Mouse (Mus musculus): ENCODE measurements at regions not wholly inside any gene's neighbourhood (a gene's known extent, or its start where the extent isn't known, plus 50 kb on each side); places are given as distances from the start of the nearest gene placed in this dataset.

GRCm38 (mm10) chr8:66771111-66771510, 74.1 kb downstream of the Npy1r start:
- WGBS, result 62% methylated on average over 4 of the region's 4 CpGs
- Histone ChIP-seq H3K4me1 (ENCODE audit: insufficient read depth) (no peaks in the 10 kb centered on the region), H3K27ac (ENCODE audit: low read depth) (no peak overlapping the region), H3K9me3 (ENCODE audit: low read depth, low read length) (no peaks in the 10 kb centered on the region), H3K9ac (no peak overlapping the region), H3K4me2 (no peak overlapping the region), H3K27me3 (ENCODE audit: insufficient read depth, low read length) (no peaks in the 10 kb centered on the region), H3K4me3 (ENCODE audit: low read depth, low read length) (no peak overlapping the region), H3K36me3 (ENCODE audit: insufficient read depth) (no peaks in the 10 kb centered on the region)
- TF ChIP-seq CTCF (IDR thresholded peaks at IDR 0.05; ENCODE audit: low read depth), result no peak
- no peak for ATAC-seq (ENCODE audit: insufficient read depth)
- no peak for DNase-seq

- Histone ChIP-seq H3K9me3 (ENCODE audit: low read depth, low read length) (no peaks in the 10 kb centered on the region), H3K4me2 (no peak overlapping the region), H3K9ac (no peak overlapping the region), H3K36me3 (ENCODE audit: insufficient read depth) (no peaks in the 10 kb centered on the region), H3K4me3 (ENCODE audit: low read depth, low read length) (no peak overlapping the region), H3K4me1 (ENCODE audit: insufficient read depth) (no peaks in the 10 kb centered on the region; the same call in 1 of the 2 replicates), H3K27ac (ENCODE audit: low read depth) (no peak overlapping the region), H3K27me3 (ENCODE audit: insufficient read depth, low read length) (no peaks in the 10 kb centered on the region)
- DNase-seq (peak; percentile 40), ATAC-seq (ENCODE audit: insufficient read depth) (no peak)
- WGBS, result 62% methylated on average over 4 of the region's 4 CpGs
- no peak for TF ChIP-seq CTCF (IDR thresholded peaks at IDR 0.05; ENCODE audit: low read depth)
These were observed 75.7 kb downstream of the Npy1r start for GRCm38 (mm10) chr8:66772653-66773052.

GRCm38 (mm10) chr8:66777115-66777877, 80.3 kb downstream of the Npy1r start:
- peak; percentile 92 for ATAC-seq (ENCODE audit: insufficient read depth)
- peak overlapping the region; percentile 24; the same call in 1 of the 2 replicates for H3K27ac ChIP-seq (ENCODE audit: low read depth)

GRCm38 (mm10) chr8:66779622-66780021, 80.4 kb upstream of the Naf1 start:
- Histone ChIP-seq H3K4me1 (ENCODE audit: insufficient read depth) (no peaks in the 10 kb centered on the region; the same call in 1 of the 2 replicates), H3K9ac (no peak overlapping the region), H3K4me3 (ENCODE audit: low read depth, low read length) (no peak overlapping the region), H3K36me3 (ENCODE audit: insufficient read depth) (no peaks in the 10 kb centered on the region), H3K9me3 (ENCODE audit: low read depth, low read length) (no peaks in the 10 kb centered on the region), H3K27me3 (ENCODE audit: insufficient read depth, low read length) (no peaks in the 10 kb centered on the region), H3K27ac (ENCODE audit: low read depth) (no peak overlapping the region), H3K4me2 (no peak overlapping the region)
- ATAC-seq (ENCODE audit: insufficient read depth) (no peak), DNase-seq (no peak)
- 93% methylated on average over 1 of the region's 1 CpGs for WGBS
- TF ChIP-seq CTCF (IDR thresholded peaks at IDR 0.05; ENCODE audit: low read depth), result no peak

More at GRCm38 (mm10) chr8:66777115-66777877, 80.3 kb downstream of the Npy1r start:
- no peaks in the 10 kb centered on the region for H3K9me3 ChIP-seq (ENCODE audit: low read depth, low read length)
- H3K9ac ChIP-seq, result no peak overlapping the region
- H3K36me3 ChIP-seq (ENCODE audit: insufficient read depth), result no peaks in the 10 kb centered on the region
- no peaks in the 10 kb centered on the region; the same call in 1 of the 2 replicates for H3K4me1 ChIP-seq (ENCODE audit: insufficient read depth)
- WGBS, result 26% methylated on average over 14 of the region's 14 CpGs
- no peaks in the 10 kb centered on the region for H3K27me3 ChIP-seq (ENCODE audit: insufficient read depth, low read length)
- H3K4me2 ChIP-seq, result peak overlapping the region; percentile 27
- peak; percentile 82 for DNase-seq
- TF ChIP-seq CTCF (IDR thresholded peaks at IDR 0.05; ENCODE audit: low read depth), result no peak
- no peak overlapping the region for H3K4me3 ChIP-seq (ENCODE audit: low read depth, low read length)

GRCm38 (mm10) chr8:66782656-66783055, 77.4 kb upstream of the Naf1 start:
- Histone ChIP-seq H3K27me3 (ENCODE audit: insufficient read depth, low read length) (no peaks in the 10 kb centered on the region), H3K4me3 (ENCODE audit: low read depth, low read length) (no peak overlapping the region), H3K27ac (ENCODE audit: low read depth) (no peak overlapping the region), H3K9ac (no peak overlapping the region), H3K4me2 (no peak overlapping the region), H3K9me3 (ENCODE audit: low read depth, low read length) (no peaks in the 10 kb centered on the region), H3K4me1 (ENCODE audit: insufficient read depth) (no peaks in the 10 kb centered on the region), H3K36me3 (ENCODE audit: insufficient read depth) (no peaks in the 10 kb centered on the region)
- ATAC-seq (ENCODE audit: insufficient read depth) (no peak), DNase-seq (no peak)
- TF ChIP-seq CTCF (IDR thresholded peaks at IDR 0.05; ENCODE audit: low read depth), result no peak
- WGBS, result 60% methylated on average over 2 of the region's 2 CpGs

GRCm38 (mm10) chr8:66785996-66786395, 74.0 kb upstream of the Naf1 start:
- DNase-seq (no peak), ATAC-seq (ENCODE audit: insufficient read depth) (no peak)
- 50% methylated on average over 3 of the region's 3 CpGs for WGBS
- Histone ChIP-seq H3K9ac (no peak overlapping the region), H3K9me3 (ENCODE audit: low read depth, low read length) (no peaks in the 10 kb centered on the region), H3K4me3 (ENCODE audit: low read depth, low read length) (no peak overlapping the region), H3K27me3 (ENCODE audit: insufficient read depth, low read length) (no peaks in the 10 kb centered on the region), H3K27ac (ENCODE audit: low read depth) (no peak overlapping the region), H3K4me2 (no peak overlapping the region), H3K36me3 (ENCODE audit: insufficient read depth) (no peaks in the 10 kb centered on the region), H3K4me1 (ENCODE audit: insufficient read depth) (no peaks in the 10 kb centered on the region)
- TF ChIP-seq CTCF (IDR thresholded peaks at IDR 0.05; ENCODE audit: low read depth), result no peak
